Mouse (Mus musculus): ENCODE measurements around the gene Hhat. TPM values are rescaled to one million over a fixed set of nuclear protein-coding genes. Genes with fewer than 3 reads are reported as not detected.
A peak's percentile ranks its signal among the peaks of the same experiment; 100 is the strongest.

The Hhat gene
- total RNA-seq, 2 experiments from 2014 or later, result 1.2 to 2.3 TPM

DNA sequence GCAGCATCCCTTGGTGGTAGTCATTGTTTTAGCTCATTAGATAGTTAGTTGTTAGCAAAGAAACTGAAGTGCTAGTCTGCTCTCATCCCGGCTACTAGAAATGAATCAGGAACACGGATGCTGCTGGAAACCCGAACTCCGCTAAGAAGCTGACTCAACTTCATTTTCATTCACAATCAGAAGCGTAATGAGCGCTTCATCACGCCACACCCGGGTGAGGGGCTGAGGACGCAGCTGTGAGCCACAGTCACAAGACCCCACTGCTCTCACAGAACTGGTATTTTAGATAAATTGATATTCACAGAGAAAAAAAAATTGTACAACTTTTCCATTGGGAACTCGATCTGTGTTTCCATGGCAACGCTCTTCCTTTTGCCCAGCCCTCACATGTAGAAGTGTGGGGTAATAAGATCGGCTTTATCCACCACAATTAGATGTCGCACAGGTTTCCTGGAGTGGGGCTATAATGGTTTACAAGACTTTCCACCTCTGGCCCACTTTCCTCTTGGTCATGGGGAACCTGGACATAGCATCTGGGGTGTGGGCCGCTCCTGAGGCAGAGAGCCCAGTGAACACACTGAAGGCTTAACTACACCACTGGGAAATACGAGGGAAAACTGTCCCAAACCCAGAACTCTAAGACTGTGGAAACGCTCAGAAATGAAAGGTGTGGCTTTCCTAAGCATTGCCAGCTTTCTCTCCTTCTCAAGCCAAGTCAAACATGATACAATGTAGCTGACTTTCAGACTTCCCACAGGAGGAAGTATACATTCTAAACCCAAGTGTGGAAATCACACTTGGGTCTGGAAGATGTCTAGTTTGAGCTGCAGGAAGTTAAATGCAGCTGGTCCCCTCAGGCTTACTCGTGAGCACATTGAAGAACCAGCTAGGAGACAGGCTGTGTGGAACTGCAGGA is 14.3 kb upstream of the Hhat start:
- DNase-seq (ENCODE audit: low spot score in 2 of 2), result peak in 1 of 2 experiments; percentile 20

DNA sequence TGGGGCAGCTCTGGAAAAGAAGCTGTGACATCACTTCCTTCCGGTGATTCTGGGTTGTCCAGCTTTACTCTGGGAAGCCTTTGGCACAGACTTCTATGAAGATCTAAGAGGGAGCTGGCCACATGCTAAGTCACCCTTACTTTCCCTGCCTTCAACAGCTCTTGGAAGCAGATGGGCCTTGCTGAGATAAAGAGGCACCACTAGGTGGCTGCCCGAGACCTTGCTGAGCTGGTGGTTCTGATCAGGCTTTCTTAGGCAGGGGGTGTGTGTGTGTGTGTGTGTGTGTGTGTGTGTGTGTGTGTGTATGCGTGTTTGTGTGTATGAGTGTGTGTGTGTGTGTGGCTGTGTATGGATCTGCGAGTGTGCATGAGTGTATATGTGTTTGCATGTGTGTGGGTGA is 13.4 kb upstream of the Hhat start:
- DNase-seq (ENCODE audit: low spot score in 2 of 2), result peak; percentile 44 to 63

DNA sequence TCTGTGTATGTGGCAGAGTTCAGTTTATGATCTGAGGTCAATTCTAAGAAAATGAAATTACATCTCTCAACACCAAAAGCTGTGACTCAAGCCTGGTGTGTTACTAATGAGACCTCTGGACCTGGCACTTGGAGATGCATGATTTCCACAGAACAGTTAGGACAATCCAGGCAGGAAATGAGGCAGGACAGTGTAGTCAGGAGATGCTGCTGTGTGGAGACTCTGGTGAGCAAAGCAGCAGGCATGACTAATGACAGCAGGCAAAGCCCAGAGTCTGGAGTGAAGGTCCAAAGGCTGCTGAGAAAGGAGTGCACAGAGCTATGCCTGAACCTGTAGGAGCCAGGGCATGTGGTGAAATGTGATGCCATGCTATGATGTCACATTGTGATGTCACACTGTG is 10.2 kb upstream of the Hhat start:
- no peak for DNase-seq (ENCODE audit: low spot score in 2 of 2)

DNA sequence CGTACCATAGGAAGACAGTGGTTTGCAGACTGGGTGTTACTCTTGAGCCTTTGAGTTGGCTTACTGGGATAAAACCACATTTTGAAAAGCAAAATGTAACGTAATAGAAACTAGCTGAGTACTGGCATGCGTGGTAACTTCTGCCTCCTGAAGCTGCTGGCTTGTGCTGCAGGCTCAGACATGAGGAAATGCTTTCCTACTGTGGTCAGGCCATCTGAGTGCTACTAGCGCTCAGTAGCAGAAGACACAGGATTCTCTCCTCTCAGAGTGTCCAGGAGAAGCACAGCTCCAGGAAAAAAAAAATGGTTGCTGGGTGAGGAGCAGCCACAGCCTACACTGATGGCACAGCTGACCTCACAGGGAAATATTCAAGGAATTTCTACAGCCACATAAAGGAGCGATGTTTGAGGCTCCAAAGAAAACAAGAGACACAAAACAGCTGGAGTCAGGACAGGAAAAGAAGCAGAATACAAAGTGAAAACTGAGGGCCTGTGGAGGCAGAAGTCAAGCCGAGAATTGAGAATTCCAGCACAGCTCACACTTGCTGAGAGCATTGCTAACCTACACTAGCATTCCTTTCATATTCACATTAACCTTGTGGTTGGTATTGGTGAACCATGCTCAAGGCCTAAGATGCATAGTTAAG is 8.0 kb upstream of the Hhat start:
- no peak for DNase-seq (ENCODE audit: low spot score in 2 of 2)

DNA sequence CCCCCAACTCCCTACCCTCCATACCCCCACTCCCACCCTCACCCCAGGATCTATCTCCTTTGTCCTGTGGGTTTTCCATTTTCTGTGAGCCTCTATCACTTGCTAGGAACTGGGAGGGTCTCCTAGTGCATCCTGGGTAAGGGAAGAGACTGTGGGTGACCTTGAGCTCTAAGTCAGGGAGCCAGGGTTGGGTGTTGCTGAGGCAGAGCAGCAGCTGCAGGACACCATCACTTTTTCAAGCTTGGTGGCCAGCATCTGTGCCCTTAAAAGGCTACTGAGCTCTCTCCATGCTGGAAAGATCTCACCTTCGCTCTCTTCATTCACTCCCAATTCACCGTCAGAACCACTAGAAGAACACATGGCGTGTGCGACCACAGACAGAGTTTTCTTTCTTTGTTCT is 7.2 kb upstream of the Hhat start:
- DNase-seq (ENCODE audit: low spot score in 2 of 2), result no peak

DNA sequence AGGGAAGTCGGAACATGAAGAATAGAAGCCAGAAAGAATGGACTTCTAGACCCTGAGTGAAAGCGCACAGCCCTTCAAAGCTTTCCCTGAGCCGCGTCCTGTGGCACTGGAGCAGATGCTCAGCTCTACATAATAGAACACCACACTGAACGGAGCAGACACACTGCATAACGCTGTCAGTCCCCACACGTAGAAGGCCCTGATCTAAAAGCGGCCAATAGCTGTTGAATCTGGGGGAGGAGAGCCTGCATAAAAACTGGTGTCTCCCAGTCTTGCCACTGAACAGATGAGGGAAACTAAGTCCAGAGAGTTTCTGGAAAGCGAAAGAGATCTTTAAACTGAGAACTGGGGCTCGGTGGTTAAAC is 911 bp downstream of the Hhat start:
- peak in 1 of 2 experiments; percentile 58 for DNase-seq (ENCODE audit: low spot score in 2 of 2)

DNA sequence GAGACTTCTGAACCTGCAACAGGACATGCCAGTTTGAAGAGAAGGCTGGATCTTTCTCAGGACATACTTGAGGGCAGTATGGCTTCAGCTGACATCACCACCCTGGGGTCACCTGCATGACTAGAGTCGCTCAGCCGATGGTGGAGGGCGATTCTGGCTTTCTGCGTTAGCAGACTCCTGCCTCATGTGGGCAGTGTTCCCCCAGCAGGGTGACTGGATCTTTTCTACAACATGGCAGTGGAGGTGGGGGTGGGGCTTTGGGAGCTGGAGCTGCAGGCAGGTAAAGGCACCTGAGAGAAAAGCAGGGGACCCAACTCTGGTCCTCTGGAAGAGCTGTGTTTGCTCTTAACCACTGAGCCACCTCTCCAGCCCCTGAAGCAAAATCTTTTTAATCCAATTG is 5.5 kb downstream of the Hhat start:
- DNase-seq (ENCODE audit: low spot score in 2 of 2), result no peak

DNA sequence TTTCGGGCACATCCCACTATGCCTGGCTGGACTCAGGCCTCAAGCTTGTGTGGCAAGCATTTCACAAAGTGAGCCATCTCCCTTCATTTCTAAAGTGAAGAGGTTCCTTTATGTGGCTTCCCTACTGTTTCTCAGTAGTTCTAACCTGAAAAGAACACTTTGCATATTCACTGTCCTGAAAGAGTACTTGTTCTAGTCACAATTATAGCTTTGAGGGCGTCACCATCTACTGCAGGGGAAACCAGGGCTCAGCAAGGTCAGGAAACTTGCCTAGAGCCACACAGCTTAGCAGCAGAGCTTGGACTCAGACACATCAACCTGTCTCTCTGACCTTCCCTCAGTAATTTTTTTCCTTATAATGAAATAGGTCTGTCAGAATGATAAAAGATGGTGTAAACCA is 6.5 kb downstream of the Hhat start:
- no peak for DNase-seq (ENCODE audit: low spot score in 2 of 2)

DNA sequence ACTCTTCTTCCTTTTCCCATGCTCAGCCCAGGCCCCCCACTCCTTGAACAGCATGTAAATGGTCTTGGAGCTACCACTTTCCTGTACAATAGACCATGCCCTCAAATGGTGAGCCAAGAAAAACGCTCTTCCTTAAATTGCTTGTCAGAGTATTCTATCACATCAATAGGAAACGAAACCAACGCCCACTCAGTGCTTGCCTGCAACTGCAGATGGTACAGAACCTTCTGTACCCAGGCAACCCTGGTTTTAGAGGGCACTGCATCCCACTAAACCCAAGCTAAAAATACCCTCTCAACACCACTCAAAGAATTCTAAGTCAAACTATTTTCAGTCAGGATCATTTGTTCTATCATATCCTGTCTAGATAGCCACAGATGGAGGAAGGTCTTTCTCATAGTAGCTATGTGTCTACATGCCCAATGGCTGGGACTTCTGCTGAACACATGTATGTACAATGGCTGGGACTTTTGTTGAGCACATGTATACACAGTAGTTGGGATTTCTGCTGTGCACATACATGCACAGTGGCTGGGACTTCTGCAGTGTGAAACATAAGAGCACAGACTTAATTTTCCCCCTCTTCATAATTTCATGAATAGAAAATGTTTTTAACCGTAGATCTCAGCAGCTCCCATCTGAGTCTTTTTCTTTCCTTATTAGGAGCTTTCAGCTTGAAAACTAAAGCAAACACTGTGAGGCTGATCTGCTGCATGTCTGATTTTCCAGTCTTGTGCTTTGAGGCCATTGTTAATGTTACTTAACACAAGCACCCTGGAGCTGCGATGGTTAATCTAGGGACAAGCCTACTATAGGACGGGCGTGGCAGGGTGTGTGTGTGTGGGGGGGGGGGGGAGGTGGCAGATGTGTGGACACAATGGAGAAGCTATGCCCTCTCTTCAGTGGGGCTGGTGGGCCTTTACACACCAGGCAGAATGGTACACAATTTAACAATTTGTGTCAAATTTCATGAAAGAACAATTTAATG is 7.8 kb downstream of the Hhat start:
- DNase-seq (ENCODE audit: low spot score in 2 of 2), result no peak

DNA sequence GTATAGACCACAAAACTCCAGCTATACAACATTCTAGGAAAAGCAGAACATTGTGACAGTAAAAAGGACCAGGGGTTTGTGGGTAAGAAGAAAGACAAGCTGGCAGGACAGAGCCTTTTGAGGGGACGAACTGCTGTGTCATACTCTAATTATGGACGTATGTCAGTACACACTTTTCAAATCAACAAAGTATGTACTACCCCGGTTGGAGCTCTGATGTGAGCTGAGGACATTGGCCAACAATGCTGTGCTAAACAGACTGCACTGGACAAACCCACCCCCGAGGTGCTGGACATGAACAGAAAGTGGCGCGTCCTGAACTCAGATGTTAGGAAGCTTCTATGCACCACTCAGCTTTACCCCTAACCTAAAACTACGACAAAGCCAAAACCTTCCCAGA is 14.3 kb downstream of the Hhat start:
- DNase-seq (ENCODE audit: low spot score in 2 of 2), result no peak

DNA sequence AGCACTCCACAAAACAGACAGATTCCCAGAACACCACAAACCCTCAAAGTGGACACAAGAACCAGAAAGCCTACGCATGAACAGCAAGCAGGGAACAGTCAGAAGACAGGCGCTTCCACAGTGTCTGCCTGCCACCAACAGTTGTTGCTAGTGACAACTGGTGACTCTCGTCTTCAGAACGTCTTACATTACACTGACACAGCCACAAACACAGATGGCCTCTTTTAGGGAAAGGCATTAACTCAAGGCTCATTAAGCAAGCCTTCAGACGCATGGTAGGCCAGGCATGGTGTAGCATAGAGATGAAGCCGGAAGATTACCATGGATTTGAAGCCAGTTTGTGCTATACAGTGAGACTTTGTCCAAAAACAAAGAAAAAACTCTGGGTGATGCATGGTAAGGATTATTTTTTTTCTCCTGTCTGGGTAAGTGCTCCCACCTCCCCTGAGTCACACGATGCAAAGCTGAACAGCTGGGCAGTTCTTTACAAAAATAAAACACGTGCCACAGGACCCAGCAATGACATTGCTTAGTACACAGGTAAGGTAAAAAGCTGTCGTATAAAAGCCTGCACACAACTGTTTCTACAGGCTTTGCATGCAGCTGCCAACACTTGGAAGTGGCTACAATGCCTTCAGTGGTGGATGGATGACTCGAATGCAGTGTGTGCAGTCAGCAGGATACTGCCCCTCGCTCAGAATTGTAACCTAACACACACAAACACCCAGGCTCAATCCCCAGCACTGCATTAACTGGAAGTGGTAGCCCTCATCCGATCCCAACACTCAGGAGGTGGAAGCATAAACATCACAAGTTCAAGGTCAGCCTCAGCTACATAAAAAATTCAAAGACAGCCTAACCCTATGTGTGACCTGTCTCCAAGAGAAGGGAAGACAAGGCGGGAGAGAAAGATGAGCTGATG is 15.1 kb downstream of the Hhat start:
- DNase-seq (ENCODE audit: low spot score in 2 of 2), result no peak

DNA sequence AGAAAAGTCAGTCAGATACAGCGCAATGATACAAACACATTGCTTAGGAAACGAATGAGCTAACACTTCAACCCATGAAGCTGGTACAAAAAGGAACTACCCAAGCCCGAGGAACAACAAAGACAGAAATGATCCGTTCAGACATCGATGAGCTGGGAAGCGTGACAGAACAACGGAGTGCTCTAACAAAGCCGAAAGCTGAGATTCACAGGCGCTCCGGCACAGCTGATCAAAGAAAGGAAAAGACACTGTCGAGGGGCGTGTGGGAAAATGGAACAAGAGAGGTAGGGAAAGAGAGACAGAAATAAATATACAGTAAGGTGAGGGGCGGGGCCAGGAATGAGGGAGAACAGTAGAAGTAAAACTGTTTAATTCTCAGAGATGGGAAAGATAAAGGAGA is 15.8 kb downstream of the Hhat start:
- DNase-seq (ENCODE audit: low spot score in 2 of 2), result no peak

DNA sequence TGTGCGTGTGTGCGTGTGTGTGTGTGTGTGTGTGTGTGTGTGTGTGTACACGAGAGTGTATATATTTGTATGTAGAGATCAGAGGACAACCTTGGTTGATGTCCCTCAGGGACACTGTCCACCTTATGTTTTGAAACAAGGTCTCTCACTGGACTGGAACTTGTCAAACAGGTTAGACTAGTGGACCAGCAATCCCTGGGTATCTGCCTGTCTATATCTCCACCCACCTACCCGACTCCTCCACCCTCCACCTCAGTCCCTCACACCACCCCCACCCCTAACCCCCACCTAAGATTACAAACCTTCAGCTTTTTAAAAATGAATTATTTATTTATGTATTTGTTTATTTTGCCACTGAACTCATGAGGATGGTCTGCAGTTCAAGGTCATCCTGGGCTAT is 16.8 kb downstream of the Hhat start:
- no peak for DNase-seq (ENCODE audit: low spot score in 2 of 2)

DNA sequence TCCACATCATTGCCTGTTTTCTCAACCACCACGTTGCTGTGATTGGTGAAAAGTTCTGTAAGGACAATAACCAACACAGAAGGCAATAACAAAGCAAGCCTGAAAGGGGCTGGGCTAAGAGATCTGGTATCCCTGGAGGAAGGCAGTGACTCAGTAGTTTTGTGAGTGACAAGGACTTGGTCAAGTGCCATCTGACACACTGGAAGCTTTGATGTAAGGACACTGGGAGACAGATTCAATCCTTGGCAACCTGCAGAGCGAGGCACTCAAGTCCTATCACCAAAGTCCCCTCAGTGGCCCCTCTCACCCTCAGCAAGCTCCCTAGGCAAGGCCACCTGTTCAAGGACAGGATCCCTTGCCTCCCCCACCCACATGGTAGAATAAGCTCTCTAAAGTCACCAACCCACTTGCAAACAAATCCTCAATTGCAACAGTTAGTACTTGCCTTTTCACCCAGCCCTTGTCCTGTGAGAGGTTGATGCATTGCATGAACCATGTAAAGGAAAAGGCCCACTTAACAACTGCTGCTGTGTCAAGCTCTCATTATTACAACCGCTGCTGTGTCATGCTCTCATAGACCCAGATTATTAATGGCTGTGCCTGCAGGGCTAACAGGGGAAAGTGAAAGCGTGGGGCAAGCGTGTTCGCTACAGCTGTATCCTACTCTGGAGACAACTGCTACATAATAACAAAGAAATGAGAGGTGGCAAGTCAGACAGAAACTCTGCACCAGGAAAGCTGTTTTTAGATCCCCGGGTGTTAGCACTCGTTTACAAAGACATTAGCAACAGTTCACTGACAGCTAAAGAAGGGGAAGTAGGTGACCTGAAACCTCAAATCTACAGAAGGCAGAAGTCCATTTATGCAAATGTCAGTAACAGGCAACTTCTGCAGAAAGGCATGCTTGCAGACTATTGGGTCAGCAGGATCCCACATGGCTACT is 18.1 kb downstream of the Hhat start:
- no peak for DNase-seq (ENCODE audit: low spot score in 2 of 2)

DNA sequence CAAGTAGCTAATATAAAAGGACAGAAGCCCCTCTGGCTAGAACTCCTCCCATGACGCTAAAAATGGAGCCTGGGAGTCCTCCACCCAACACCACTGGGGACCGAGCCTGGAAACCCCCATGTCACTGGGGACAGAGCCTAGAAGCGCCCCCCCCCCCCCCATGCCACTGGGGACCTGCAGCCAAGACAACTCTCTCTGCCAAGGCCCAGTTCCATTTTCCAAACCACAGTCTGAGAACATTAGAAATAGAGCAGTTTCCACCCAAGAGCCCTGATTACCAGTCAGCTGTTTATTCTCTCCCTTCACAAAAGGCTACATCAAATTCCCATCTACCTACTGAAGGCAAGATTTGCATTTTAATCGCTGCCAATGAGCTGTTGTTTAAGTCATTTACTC is 21.0 kb downstream of the Hhat start:
- no peak for DNase-seq (ENCODE audit: low spot score in 2 of 2)

DNA sequence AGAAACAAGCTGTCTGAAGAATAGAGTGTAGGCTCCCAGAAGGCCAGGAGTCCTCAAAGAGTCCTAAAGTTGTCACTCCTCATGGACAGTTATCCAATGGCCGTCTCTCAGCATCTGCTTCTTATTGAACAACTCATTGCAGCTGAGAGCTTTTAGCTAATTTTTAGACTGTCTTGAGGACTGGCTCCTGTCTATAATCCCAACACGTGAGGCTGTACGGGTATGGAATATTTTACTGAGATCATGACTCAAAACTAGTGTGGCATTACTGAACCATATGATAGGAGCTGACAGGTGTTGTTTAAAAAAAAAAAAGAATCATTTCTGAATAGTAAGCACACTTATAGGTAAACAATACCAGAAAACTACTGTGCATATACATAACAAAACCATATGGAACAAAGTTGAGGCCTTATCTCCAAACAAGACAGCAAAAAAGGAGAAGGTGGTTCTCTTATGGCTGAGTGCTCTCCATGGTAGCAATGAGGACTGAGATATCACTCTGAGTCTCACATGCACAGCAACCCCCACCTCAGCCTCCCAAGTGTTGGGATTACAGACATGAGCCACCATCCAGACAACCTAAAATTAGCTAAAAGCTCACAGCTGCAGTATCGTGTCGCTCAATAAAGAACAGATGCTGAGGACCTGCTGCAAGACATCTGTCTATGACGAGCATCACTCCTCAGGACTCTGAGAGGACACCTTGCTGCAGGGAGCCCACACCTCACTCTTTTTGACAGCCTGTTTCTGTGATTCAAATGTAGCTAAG is 21.6 kb downstream of the Hhat start:
- DNase-seq (ENCODE audit: low spot score in 2 of 2), result no peak

DNA sequence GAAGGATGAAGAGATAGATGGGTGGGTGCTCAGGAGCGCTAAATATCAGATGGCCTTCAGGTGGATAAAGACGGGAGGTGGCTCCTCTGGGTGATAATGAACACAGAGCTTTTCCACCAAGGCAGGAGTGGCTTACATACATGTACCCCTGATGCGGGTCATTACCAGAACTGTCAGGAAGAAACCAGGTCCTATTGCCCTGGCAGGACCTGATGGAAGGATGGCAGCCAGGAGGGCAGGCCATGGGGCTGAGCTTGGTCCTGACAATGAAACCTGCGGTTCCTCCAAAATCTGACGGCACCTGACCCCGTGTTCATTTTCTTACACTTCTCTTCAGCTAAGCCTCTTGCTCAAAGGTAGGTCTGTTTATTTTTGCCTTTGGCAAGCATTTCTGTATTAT is 24.8 kb downstream of the Hhat start:
- DNase-seq (ENCODE audit: low spot score in 2 of 2), result no peak

DNA sequence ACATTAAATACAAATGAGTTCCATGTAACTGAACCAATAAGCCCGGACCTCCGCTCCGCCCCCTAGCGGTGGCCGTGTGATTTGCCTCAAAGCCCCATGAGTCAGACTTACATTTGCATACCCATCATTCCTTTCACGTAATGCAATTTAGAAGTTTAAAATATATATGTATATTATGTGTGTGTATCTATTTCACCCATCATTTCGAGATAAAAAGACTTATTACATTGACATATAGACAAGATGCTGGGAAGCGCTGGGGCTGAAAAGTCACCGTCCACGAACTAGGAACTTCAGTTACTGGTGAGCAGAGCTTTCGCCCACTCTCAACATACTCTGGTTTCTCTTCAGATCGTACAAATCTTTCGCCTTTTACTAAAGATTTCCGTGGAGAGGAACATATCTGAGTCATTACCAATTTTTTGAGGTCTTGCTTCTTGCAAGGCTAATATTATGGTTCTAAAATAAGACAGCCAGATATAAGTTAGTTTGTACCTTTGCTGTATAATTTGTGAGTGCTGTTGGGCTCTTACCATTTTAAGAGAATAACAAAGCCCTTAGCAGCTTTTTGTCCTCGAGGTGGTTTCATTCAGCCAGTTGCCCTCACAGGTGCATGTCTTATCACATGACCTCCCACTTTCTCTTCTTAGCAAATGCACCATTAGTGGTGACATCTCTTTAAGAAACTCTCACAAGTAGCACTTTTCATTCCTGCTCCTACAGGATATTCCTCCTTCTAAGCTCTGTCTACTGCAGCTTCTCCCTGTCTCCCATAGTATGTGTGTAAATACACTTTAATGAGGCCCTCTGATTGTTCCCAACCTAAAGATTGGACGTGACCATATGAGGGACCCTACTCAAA is 25.6 kb downstream of the Hhat start:
- no peak for DNase-seq (ENCODE audit: low spot score in 2 of 2)
